Comparison of ENCODE assay signal across 24 mouse cellular contexts in the genomic region with DNA sequence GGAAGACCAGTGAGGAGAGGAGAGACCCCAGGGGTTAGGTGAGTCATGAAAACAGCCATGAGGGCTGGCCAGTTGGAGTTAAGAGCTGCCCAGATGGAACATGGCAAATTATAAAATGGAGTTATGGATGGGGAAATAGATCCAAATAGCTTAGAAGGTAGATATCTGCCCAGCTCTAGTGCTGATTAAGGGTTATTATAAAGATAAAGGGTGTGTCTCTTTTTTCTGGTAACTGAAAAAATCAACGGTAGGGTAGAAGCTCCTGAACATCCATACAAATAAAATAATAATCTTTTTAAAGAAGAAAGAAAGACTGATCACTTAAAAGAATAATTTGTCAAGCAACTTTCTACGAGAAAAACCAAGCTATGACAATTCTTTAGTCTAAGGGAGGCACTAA. TPM values are rescaled to one million over a fixed set of nuclear protein-coding genes. Genes with fewer than 3 reads are reported as not detected.
A peak's percentile ranks its signal among the peaks of the same experiment; 100 is the strongest.
DNase-seq lines count a peak whose midpoint lies in the region; ATAC-seq lines count a peak whose summit lies in the region.
"Had no signal": no experiment of that assay in that cellular context is flagged by ENCODE, and none has a peak within 500 bp of the region (broad histone marks: within the 10 kb centered on the region; RNA-seq: fewer than 3 reads in every experiment).

No protein-coding gene starts in this region.

- H3K4me3 ChIP-seq in heart, embryonic 10.5 days, result no peak overlapping the region
- H3K4me3 ChIP-seq in midbrain, embryonic 12.5 days, result no peak overlapping the region
- H3K4me3 ChIP-seq in midbrain, embryonic 16.5 days (ENCODE audit: low read depth, low read length), result no peak overlapping the region
- no peak overlapping the region for H3K4me3 ChIP-seq in embryonic facial prominence, embryonic 10.5 days
- H3K4me3 ChIP-seq in neural tube, embryonic 14.5 days (ENCODE audit: low read depth, low read length), result no peak overlapping the region
- H3K4me3 ChIP-seq: hindbrain, embryonic 15.5 days; kidney, embryonic 15.5 days had no signal

- H3K4me1 ChIP-seq in heart, embryonic 10.5 days, result peaks cover 12% of the 10 kb centered on the region
- peaks cover 9% of the 10 kb centered on the region for H3K4me1 ChIP-seq in midbrain, embryonic 12.5 days
- H3K4me1 ChIP-seq in midbrain, embryonic 16.5 days (ENCODE audit: control insufficient read depth, insufficient read depth, low read length), result peaks cover 4% of the 10 kb centered on the region
- peaks cover 18% of the 10 kb centered on the region for H3K4me1 ChIP-seq in embryonic facial prominence, embryonic 10.5 days
- peaks cover 13% of the 10 kb centered on the region; the same call in 1 of the 2 replicates for H3K4me1 ChIP-seq in neural tube, embryonic 14.5 days (ENCODE audit: control insufficient read depth, insufficient read depth, low read length)
- H3K4me1 ChIP-seq: kidney, embryonic 15.5 days had no signal

- H3K27me3 ChIP-seq in heart, embryonic 10.5 days (ENCODE audit: insufficient read depth, poor library complexity, severe bottlenecking), result no peaks in the 10 kb centered on the region
- H3K27me3 ChIP-seq in midbrain, embryonic 12.5 days, result no peaks in the 10 kb centered on the region
- no peaks in the 10 kb centered on the region for H3K27me3 ChIP-seq in midbrain, embryonic 16.5 days (ENCODE audit: control insufficient read depth, insufficient read depth, low read depth, low read length)
- no peaks in the 10 kb centered on the region for H3K27me3 ChIP-seq in embryonic facial prominence, embryonic 10.5 days (replicated peaks; ENCODE audit: low read depth, poor library complexity, severe bottlenecking)
- no peaks in the 10 kb centered on the region for H3K27me3 ChIP-seq in neural tube, embryonic 14.5 days (ENCODE audit: control insufficient read depth, insufficient read depth, low read length)
- H3K27me3 ChIP-seq: hindbrain, embryonic 15.5 days; kidney, embryonic 15.5 days had no signal

- 0 out of 2 replicates have a peak overlapping the region, but pooled peaks have one; percentile 36 for H3K27ac ChIP-seq in heart, embryonic 10.5 days
- H3K27ac ChIP-seq in midbrain, embryonic 12.5 days (replicated peaks), result peak overlapping the region; percentile 46
- no peak overlapping the region for H3K27ac ChIP-seq in midbrain, embryonic 16.5 days (ENCODE audit: low read length)
- H3K27ac ChIP-seq in embryonic facial prominence, embryonic 10.5 days (replicated peaks), result 0 out of 2 replicates have a peak overlapping the region, but pooled peaks have one; percentile 19
- peak overlapping the region; percentile 57; the same call in 1 of the 2 replicates for H3K27ac ChIP-seq in neural tube, embryonic 14.5 days (ENCODE audit: low read depth, low read length)
- H3K27ac ChIP-seq: hindbrain, embryonic 15.5 days; kidney, embryonic 15.5 days; stomach, postnatal 0 days had no signal

- H3K9me3 ChIP-seq in heart, embryonic 10.5 days, result no peaks in the 10 kb centered on the region
- H3K9me3 ChIP-seq in midbrain, embryonic 12.5 days, result no peaks in the 10 kb centered on the region
- H3K9me3 ChIP-seq in midbrain, embryonic 16.5 days (replicated peaks; ENCODE audit: control insufficient read depth, low read length, poor library complexity, severe bottlenecking), result no peaks in the 10 kb centered on the region
- no peaks in the 10 kb centered on the region for H3K9me3 ChIP-seq in embryonic facial prominence, embryonic 10.5 days
- no peaks in the 10 kb centered on the region for H3K9me3 ChIP-seq in neural tube, embryonic 14.5 days (ENCODE audit: control insufficient read depth, low read length)
- H3K9me3 ChIP-seq: hindbrain, embryonic 15.5 days; kidney, embryonic 15.5 days had no signal

- ATAC-seq in midbrain, embryonic 12.5 days (ENCODE audit: low FRiP score, low read depth), result no peak
- no peak for ATAC-seq in midbrain, embryonic 16.5 days
- ATAC-seq in neural tube, embryonic 14.5 days (ENCODE audit: low read depth), result no peak
- ATAC-seq: intestine, postnatal 0 days had no signal

- 77% methylated on average over 2 of the region's 2 CpGs for WGBS in heart, embryonic 10.5 days
- WGBS in midbrain, embryonic 12.5 days, result 69% methylated on average over 2 of the region's 2 CpGs
- 64% methylated on average over 2 of the region's 2 CpGs for WGBS in midbrain, embryonic 16.5 days
- 87% methylated on average over 2 of the region's 2 CpGs for WGBS in embryonic facial prominence, embryonic 10.5 days
- 75% methylated on average over 2 of the region's 2 CpGs for WGBS in neural tube, embryonic 14.5 days

- DNase-seq in heart, embryonic 10.5 days (ENCODE audit: low spot score), result no peak
- no peak for DNase-seq in heart, adult 9 months (ENCODE audit: low spot score in 2 of 2)
- no peak for DNase-seq in embryonic facial prominence, embryonic 10.5 days (ENCODE audit: low spot score)
- no peak for DNase-seq in layer of hippocampus, postnatal 10 days (ENCODE audit: low spot score in 2 of 2)
- DNase-seq: adrenal gland, postnatal 36 days; cerebellum, adult 11-12 months; cerebellum, postnatal 25 days; gastrocnemius, postnatal 25 days; heart, postnatal 10 days; kidney, postnatal 4 days; layer of hippocampus, adult 9-11 months; lung, embryonic 14.5 days; lung, postnatal 36 days; right cerebral cortex, adult 18-20 months; thymus, postnatal 14 days had no signal

- H3K4me2 ChIP-seq in midbrain, embryonic 12.5 days (replicated peaks), result no peak overlapping the region
- no peak overlapping the region for H3K4me2 ChIP-seq in midbrain, embryonic 16.5 days (ENCODE audit: low read length)
- H3K4me2 ChIP-seq in neural tube, embryonic 14.5 days (ENCODE audit: low read depth, low read length), result no peak overlapping the region
- H3K4me2 ChIP-seq: hindbrain, embryonic 15.5 days; kidney, embryonic 15.5 days; lung, embryonic 14.5 days had no signal

- no peak overlapping the region for H3K9ac ChIP-seq in midbrain, embryonic 12.5 days (replicated peaks)
- H3K9ac ChIP-seq in midbrain, embryonic 16.5 days (ENCODE audit: low read depth, low read length), result no peak overlapping the region
- H3K9ac ChIP-seq in neural tube, embryonic 14.5 days (replicated peaks; ENCODE audit: low read depth, low read length), result no peak overlapping the region
- H3K9ac ChIP-seq: hindbrain, embryonic 15.5 days; kidney, embryonic 15.5 days; lung, embryonic 14.5 days had no signal

- H3K36me3 ChIP-seq in heart, embryonic 10.5 days, result peaks cover 8% of the 10 kb centered on the region
- H3K36me3 ChIP-seq in midbrain, embryonic 12.5 days, result no peaks in the 10 kb centered on the region
- no peaks in the 10 kb centered on the region for H3K36me3 ChIP-seq in midbrain, embryonic 16.5 days (ENCODE audit: control insufficient read depth, insufficient read depth, low read length)
- H3K36me3 ChIP-seq in embryonic facial prominence, embryonic 10.5 days (replicated peaks), result peaks cover 15% of the 10 kb centered on the region
- H3K36me3 ChIP-seq in neural tube, embryonic 14.5 days (ENCODE audit: control insufficient read depth, insufficient read depth, low read length), result no peaks in the 10 kb centered on the region
- H3K36me3 ChIP-seq: hindbrain, embryonic 15.5 days had no signal

RNA-seq across cellular contexts. Expression of a gene that starts 49.2 kb away (rescaled TPM):
- 0.10 TPM in 1 of 2 replicates, not detected in the other for polyA plus RNA-seq in heart, embryonic 10.5 days (2016; fragmentation: Nextera tagmentation; extraction: Ambion mirVana)
- polyA plus RNA-seq in midbrain, embryonic 12.5 days (2016; fragmentation: Nextera tagmentation; extraction: Ambion mirVana), result 0.15 TPM in 1 of 2 replicates, not detected in the other
- polyA plus RNA-seq in midbrain, embryonic 16.5 days (2015; fragmentation: Nextera tagmentation; extraction: Ambion mirVana), result not detected in 2 replicates
- polyA plus RNA-seq in embryonic facial prominence, embryonic 10.5 days (2016; fragmentation: Nextera tagmentation; extraction: Ambion mirVana), result not detected in 2 replicates
- polyA plus RNA-seq in neural tube, embryonic 14.5 days (2014; fragmentation: Nextera tagmentation; extraction: Ambion mirVana), result not detected in 2 replicates
- not detected for total RNA-seq in layer of hippocampus, postnatal 10 days (2021)
- total RNA-seq: gastrocnemius, postnatal 25 days had no signal
- polyA plus RNA-seq: forebrain, embryonic 14.5 days; hindbrain, embryonic 15.5 days; limb, embryonic 11.5 days; stomach, postnatal 0 days had no signal

RNA-seq across cellular contexts. Expression of a gene that starts 49.9 kb away (rescaled TPM):
- polyA plus RNA-seq in heart, embryonic 10.5 days (2016; fragmentation: Nextera tagmentation; extraction: Ambion mirVana), result 73.5 and 78.8 TPM in 2 replicates
- polyA plus RNA-seq in midbrain, embryonic 12.5 days (2016; fragmentation: Nextera tagmentation; extraction: Ambion mirVana), result 227 and 251 TPM in 2 replicates
- 61.7 and 69.9 TPM in 2 replicates for polyA plus RNA-seq in midbrain, embryonic 16.5 days (2015; fragmentation: Nextera tagmentation; extraction: Ambion mirVana)
- 133 and 136 TPM in 2 replicates for polyA plus RNA-seq in embryonic facial prominence, embryonic 10.5 days (2016; fragmentation: Nextera tagmentation; extraction: Ambion mirVana)
- 68.1 and 86.1 TPM in 2 replicates for polyA plus RNA-seq in neural tube, embryonic 14.5 days (2014; fragmentation: Nextera tagmentation; extraction: Ambion mirVana)
- total RNA-seq in layer of hippocampus, postnatal 10 days (2021), result 10 to 100 TPM; 30.2 to 33.7 TPM
